Mouse (Mus musculus) forebrain, embryonic 16.5 days (tissue): Measurements from ENCODE around the gene D430041D05Rik. TPM values are rescaled to one million over a fixed set of nuclear protein-coding genes. Genes with fewer than 3 reads are reported as not detected.

Source experiments
- ATAC-seq: fragments of 200-750 bp; cut with Nextera tagmentation; 2 replicates; pipeline ENCODE4 v1.8.0; 2017; ENCODE audit warnings: mild to moderate bottlenecking, moderate library complexity
- H3K27ac ChIP-seq: fragments of 300-500 bp; sonication (generic); 2 replicates; pipeline ENCODE4 v1.5.1; 2014; ENCODE audit warnings: low read length, control low read depth
- H3K27me3 ChIP-seq: fragments of 300-500 bp; sonication (generic); replicated peaks from 2 replicates; pipeline ENCODE4 v1.6.1; 2014; ENCODE audit warnings: low read length; ENCODE audit not compliant: control insufficient read depth, insufficient read depth
- H3K36me3 ChIP-seq: fragments of 300-500 bp; sonication (generic); 2 replicates; pipeline ENCODE4 v1.6.1; 2014; ENCODE audit not compliant: control insufficient read depth, insufficient read depth
- H3K4me1 ChIP-seq: fragments of 300-500 bp; sonication (generic); replicated peaks from 2 replicates; pipeline ENCODE4 v1.6.1; 2014; ENCODE audit warnings: low read length; ENCODE audit not compliant: control insufficient read depth, insufficient read depth
- H3K4me2 ChIP-seq: fragments of 300-500 bp; sonication (generic); 2 replicates; pipeline ENCODE4 v1.6.1; 2014; ENCODE audit warnings: mild to moderate bottlenecking, low read length, control low read depth
- H3K4me3 ChIP-seq: fragments of 300-500 bp; sonication (generic); replicated peaks from 2 replicates; pipeline ENCODE4 v1.5.1; 2014; ENCODE audit warnings: mild to moderate bottlenecking, low read length, control low read depth
- H3K9ac ChIP-seq: fragments of 300-500 bp; sonication (generic); replicated peaks from 2 replicates; pipeline ENCODE4 v1.6.1; 2014; ENCODE audit warnings: low read depth, low read length, control low read depth
- H3K9me3 ChIP-seq: fragments of 300-500 bp; sonication (generic); 2 replicates; pipeline ENCODE4 v1.6.1; 2016; ENCODE audit warnings: low read length; ENCODE audit not compliant: control insufficient read depth
- WGBS: fragments of 180-500 bp; shearing (Covaris S2); extraction: QIAGEN DNeasy Blood & Tissue Kit; methylation state at CpG from one replicate; pipeline ENCODE4 v1.1.7; 2014; 5-methylcytosine and 5-hydroxymethylcytosine counted together
- polyA plus RNA-seq: library from polyadenylated mRNA; unstranded; fragments of >200 nt; fragmentation: Nextera tagmentation; extraction: Ambion mirVana; gene quantifications from 2 replicates; pipeline ENCODE4 v1.2.1, GENCODE M21; 2015

The D430041D05Rik gene
- polyA plus RNA-seq, 1 experiment from 2014 or later: 14.9 TPM

DNA sequence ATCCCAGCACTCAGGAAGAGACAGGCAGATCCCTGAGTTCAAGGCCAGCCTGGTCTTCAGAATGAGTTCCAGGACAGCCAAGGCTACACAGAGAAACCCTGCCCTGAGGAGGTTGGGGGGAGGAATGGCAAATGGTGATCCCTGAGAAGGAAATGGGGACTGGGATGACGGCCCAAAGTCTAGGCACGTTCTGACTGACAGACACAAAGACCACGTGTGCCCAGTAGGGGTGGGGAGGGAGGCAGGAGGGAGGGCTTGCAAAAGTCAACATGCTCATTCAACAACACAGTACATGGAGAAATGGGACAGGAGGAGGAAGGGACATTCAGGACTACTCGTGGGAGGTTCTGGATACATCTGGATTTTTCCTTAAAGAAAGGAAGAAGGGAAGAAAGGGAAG is 1.7 kb upstream of the D430041D05Rik start:
- Histone ChIP-seq H3K4me1 (peaks cover 21% of the 10 kb centered on the region), H3K27ac (no peak overlapping the region), H3K27me3 (no peaks in the 10 kb centered on the region; the same call in 1 of the 2 replicates), H3K4me3 (no peak overlapping the region), H3K36me3 (no peaks in the 10 kb centered on the region), H3K9me3 (no peaks in the 10 kb centered on the region), H3K4me2 (no peak overlapping the region), H3K9ac (no peak overlapping the region)
- 41% methylated on average over 4 of the region's 4 CpGs for WGBS
- no peak for ATAC-seq

GRCm38 (mm10) chr2:104411806-104412205 is 993 bp upstream of the D430041D05Rik start:
- no peaks in the 10 kb centered on the region for H3K9me3 ChIP-seq
- no peak overlapping the region for H3K4me2 ChIP-seq
- no peaks in the 10 kb centered on the region; the same call in 1 of the 2 replicates for H3K27me3 ChIP-seq
- H3K9ac ChIP-seq: no peak overlapping the region
- H3K36me3 ChIP-seq: no peaks in the 10 kb centered on the region
- peaks cover 27% of the 10 kb centered on the region for H3K4me1 ChIP-seq
- 96% methylated on average over 7 of the region's 7 CpGs for WGBS
- no peak overlapping the region for H3K4me3 ChIP-seq
- ATAC-seq: no peak
- H3K27ac ChIP-seq: no peak overlapping the region

DNA sequence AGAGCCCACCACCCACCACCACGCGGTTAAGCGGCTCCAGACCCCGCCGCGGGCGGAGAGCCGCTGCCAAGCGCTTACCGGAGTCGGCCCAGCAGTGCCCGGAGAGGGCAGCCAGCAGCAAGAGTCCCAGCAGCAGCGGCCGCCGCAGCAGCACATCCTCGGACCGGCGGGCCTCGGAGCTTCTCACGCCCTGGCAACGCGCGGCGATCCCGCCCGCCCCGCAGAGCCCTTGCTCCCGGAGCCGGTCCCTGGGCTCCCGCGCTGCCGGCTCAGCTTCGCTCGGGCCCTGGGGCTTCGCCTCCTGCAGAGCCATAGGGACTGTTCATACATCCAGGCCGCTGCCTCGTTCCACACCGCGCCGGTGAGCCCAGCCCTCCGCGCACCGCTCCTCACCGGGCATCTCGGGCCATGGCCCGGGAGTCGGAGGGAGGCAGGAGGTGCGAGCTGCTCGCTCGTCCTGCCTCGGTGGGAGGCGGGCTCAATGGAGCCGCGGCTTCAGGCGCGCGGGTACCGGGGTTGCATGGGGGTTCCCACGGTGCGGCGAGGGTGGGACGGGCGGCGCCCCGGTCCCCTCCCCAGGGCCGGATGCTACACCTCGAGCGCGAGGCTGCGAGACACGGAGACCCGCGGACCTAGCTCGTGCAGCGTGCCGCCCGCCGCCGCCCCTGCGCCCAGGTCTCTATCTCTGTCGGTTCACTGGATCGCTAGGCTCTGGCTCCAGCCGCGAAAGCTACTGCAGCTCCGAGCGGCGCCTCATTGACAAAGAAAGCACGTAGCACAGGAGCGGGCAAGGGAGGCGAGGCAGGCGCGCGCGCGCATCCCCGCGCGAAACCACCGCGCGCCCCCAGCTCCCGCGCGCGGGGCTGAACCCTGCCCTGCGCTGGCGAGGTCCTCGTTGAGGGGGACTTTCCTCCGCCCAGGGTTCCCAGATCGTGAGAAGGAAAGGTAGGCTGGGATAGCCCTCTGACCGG is 677 bp downstream of the D430041D05Rik start:
- H3K27ac ChIP-seq: peak overlapping the region; percentile 90
- H3K4me1 ChIP-seq: peaks cover 33% of the 10 kb centered on the region
- no peaks in the 10 kb centered on the region for H3K36me3 ChIP-seq
- H3K4me2 ChIP-seq: peak overlapping the region; percentile 65
- H3K27me3 ChIP-seq: no peaks in the 10 kb centered on the region; the same call in 1 of the 2 replicates
- peak overlapping the region; percentile 78 for H3K4me3 ChIP-seq
- under 1% methylated on average over 105 of the region's 111 CpGs for WGBS
- peak; percentile 92 for ATAC-seq
- no peaks in the 10 kb centered on the region for H3K9me3 ChIP-seq
- H3K9ac ChIP-seq: peak overlapping the region; percentile 91

DNA sequence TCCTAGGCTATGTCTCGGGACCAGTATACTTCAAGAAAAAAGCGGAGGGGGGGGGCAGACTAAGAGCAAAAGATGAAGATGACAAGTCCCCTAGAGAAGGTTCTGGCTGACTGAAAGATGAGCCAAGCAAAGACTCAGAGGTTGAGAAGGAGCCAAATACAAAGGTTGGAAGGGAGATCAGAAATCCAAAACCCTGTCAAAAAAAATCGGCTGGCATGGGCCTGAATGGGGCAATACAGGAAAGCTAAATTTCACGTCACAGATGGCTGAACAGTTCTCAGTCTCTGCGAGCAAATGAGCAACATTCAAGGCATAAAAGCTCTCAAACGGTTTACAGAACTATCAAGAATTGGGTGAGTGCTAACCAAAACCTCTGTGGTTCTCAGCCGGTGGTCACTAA is 2.5 kb downstream of the D430041D05Rik start:
- 60% methylated on average over 7 of the region's 7 CpGs for WGBS
- no peaks in the 10 kb centered on the region for H3K9me3 ChIP-seq
- peaks cover 33% of the 10 kb centered on the region for H3K4me1 ChIP-seq
- ATAC-seq: no peak
- peak overlapping the region; percentile 65 for H3K4me2 ChIP-seq
- peak overlapping the region; percentile 78 for H3K4me3 ChIP-seq
- no peaks in the 10 kb centered on the region; the same call in 1 of the 2 replicates for H3K27me3 ChIP-seq
- no peak overlapping the region for H3K9ac ChIP-seq
- H3K36me3 ChIP-seq: no peaks in the 10 kb centered on the region
- no peak overlapping the region for H3K27ac ChIP-seq

DNA sequence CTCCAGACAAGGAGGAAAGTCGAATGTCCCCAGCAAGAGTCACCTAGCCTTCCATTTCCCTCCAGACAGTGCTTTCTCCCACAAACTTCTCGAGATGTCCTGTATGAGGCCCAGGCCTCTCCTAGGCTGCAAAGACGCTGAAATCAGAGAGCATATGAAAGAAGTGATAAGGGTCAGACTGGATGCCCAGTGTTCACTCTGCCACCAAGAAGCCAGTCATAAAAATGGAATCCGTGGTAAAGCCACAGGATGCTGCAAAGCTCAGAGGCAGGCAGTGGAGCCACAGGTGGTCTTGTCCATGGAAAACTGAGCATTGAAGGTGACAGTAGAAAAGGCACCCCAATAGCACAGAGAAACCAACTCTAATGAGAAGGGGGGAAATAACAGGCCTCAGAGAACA is 2.9 kb downstream of the D430041D05Rik start:
- ATAC-seq: no peak
- no peaks in the 10 kb centered on the region for H3K9me3 ChIP-seq
- no peaks in the 10 kb centered on the region; the same call in 1 of the 2 replicates for H3K27me3 ChIP-seq
- H3K9ac ChIP-seq: no peak overlapping the region
- H3K4me2 ChIP-seq: peak overlapping the region; percentile 65
- WGBS: 76% methylated on average over 4 of the region's 4 CpGs
- H3K36me3 ChIP-seq: no peaks in the 10 kb centered on the region
- H3K4me1 ChIP-seq: peaks cover 33% of the 10 kb centered on the region
- no peak overlapping the region for H3K27ac ChIP-seq
- peak overlapping the region; percentile 78 for H3K4me3 ChIP-seq

- ATAC-seq: no peak
These were observed 6.8 kb downstream of the D430041D05Rik start for GRCm38 (mm10) chr2:104404036-104404435.

GRCm38 (mm10) chr2:104398651-104399290 is 12.0 kb downstream of the D430041D05Rik start:
- ATAC-seq: no peak
- no peak overlapping the region for H3K9ac ChIP-seq
- WGBS: 90% methylated on average over 6 of the region's 6 CpGs

More at GRCm38 (mm10) chr2:104404036-104404435, 6.8 kb downstream of the D430041D05Rik start:
- Histone ChIP-seq H3K9me3 (peaks cover 4% of the 10 kb centered on the region; the same call in 1 of the 2 replicates), H3K9ac (no peak overlapping the region), H3K27me3 (no peaks in the 10 kb centered on the region), H3K27ac (no peak overlapping the region), H3K4me2 (no peak overlapping the region), H3K4me3 (no peak overlapping the region), H3K4me1 (peaks cover 26% of the 10 kb centered on the region), H3K36me3 (no peaks in the 10 kb centered on the region)
- 94% methylated on average over 6 of the region's 6 CpGs for WGBS

GRCm38 (mm10) chr2:104395961-104396360 is 14.9 kb downstream of the D430041D05Rik start:
- Histone ChIP-seq H3K4me2 (no peak overlapping the region), H3K9ac (no peak overlapping the region), H3K4me3 (no peak overlapping the region), H3K36me3 (no peaks in the 10 kb centered on the region), H3K27me3 (no peaks in the 10 kb centered on the region), H3K9me3 (peaks cover 4% of the 10 kb centered on the region; the same call in 1 of the 2 replicates), H3K4me1 (0 out of 2 replicates have a peak, but pooled peaks cover 4% of the 10 kb centered on the region), H3K27ac (no peak overlapping the region)
- 79% methylated on average over 9 of the region's 9 CpGs for WGBS
- no peak for ATAC-seq

More at GRCm38 (mm10) chr2:104398651-104399290, 12.0 kb downstream of the D430041D05Rik start:
- no peak overlapping the region for H3K4me2 ChIP-seq
- H3K9me3 ChIP-seq: peaks cover 4% of the 10 kb centered on the region; the same call in 1 of the 2 replicates
- no peaks in the 10 kb centered on the region for H3K4me1 ChIP-seq
- no peak overlapping the region for H3K4me3 ChIP-seq
- no peaks in the 10 kb centered on the region for H3K36me3 ChIP-seq
- H3K27ac ChIP-seq: no peak overlapping the region
- no peaks in the 10 kb centered on the region for H3K27me3 ChIP-seq

GRCm38 (mm10) chr2:104394769-104395168 is 16.0 kb downstream of the D430041D05Rik start:
- no peak overlapping the region for H3K4me3 ChIP-seq
- ATAC-seq: no peak
- no peak overlapping the region for H3K9ac ChIP-seq
- no peak overlapping the region for H3K27ac ChIP-seq
- 0 out of 2 replicates have a peak, but pooled peaks cover 4% of the 10 kb centered on the region for H3K4me1 ChIP-seq
- no peaks in the 10 kb centered on the region for H3K27me3 ChIP-seq
- WGBS: 51% methylated on average over 2 of the region's 2 CpGs
- H3K4me2 ChIP-seq: no peak overlapping the region
- H3K36me3 ChIP-seq: no peaks in the 10 kb centered on the region
- H3K9me3 ChIP-seq: no peaks in the 10 kb centered on the region
